Mouse (Mus musculus): ENCODE measurements at regions not wholly inside any gene's neighbourhood (a gene's known extent, or its start where the extent isn't known, plus 50 kb on each side); places are given as distances from the start of the nearest gene placed in this dataset.
"Not testable (repeated sequence)": the region's sequence is repeated elsewhere in the genome, so short reads cannot be mapped to it uniquely, and the experiment has no call there.

- ATAC-seq (ENCODE audit: insufficient number of reproducible peaks, low FRiP score, low TSS enrichment) = no peak
These were observed 76.7 kb upstream of the Try4 start for GRCm38 (mm10) chr6:41225382-41225781.

- ATAC-seq (ENCODE audit: insufficient number of reproducible peaks, low FRiP score, low TSS enrichment) = no peak
These were observed 83.7 kb upstream of the Try4 start for GRCm38 (mm10) chr6:41218415-41218814.

- ATAC-seq (ENCODE audit: insufficient number of reproducible peaks, low FRiP score, low TSS enrichment) = no peak
These were observed 86.2 kb upstream of the Try4 start for GRCm38 (mm10) chr6:41215857-41216256.

GRCm38 (mm10) chr6:41205864-41206263 is 96.2 kb upstream of the Try4 start:
- no peak for ATAC-seq (ENCODE audit: insufficient number of reproducible peaks, low FRiP score, low TSS enrichment)

GRCm38 (mm10) chr6:41202882-41203281 is 99.2 kb upstream of the Try4 start:
- ATAC-seq (ENCODE audit: insufficient number of reproducible peaks, low FRiP score, low TSS enrichment) = no peak

GRCm38 (mm10) chr6:41202302-41202701 is 99.8 kb upstream of the Try4 start:
- ATAC-seq (ENCODE audit: insufficient number of reproducible peaks, low FRiP score, low TSS enrichment) = no peak

GRCm38 (mm10) chr6:41194464-41194863 is 107.6 kb upstream of the Try4 start:
- ATAC-seq (ENCODE audit: insufficient number of reproducible peaks, low FRiP score, low TSS enrichment) = no peak

- no peak for ATAC-seq (ENCODE audit: insufficient number of reproducible peaks, low FRiP score, low TSS enrichment)
These were observed 110.2 kb upstream of the Try4 start for GRCm38 (mm10) chr6:41191734-41192326.

- no peak for ATAC-seq (ENCODE audit: insufficient number of reproducible peaks, low FRiP score, low TSS enrichment)
These were observed 113.2 kb upstream of the Try4 start for GRCm38 (mm10) chr6:41188910-41189309.

- ATAC-seq (ENCODE audit: insufficient number of reproducible peaks, low FRiP score, low TSS enrichment) = no peak
These were observed 114.1 kb upstream of the Try4 start for GRCm38 (mm10) chr6:41187966-41188365.

- ATAC-seq (ENCODE audit: insufficient number of reproducible peaks, low FRiP score, low TSS enrichment) = no peak
These were observed 123.2 kb upstream of the Try4 start for GRCm38 (mm10) chr6:41178896-41179295.

- ATAC-seq (ENCODE audit: insufficient number of reproducible peaks, low FRiP score, low TSS enrichment) = no peak
These were observed 124.0 kb upstream of the Try4 start for GRCm38 (mm10) chr6:41178019-41178418.

GRCm38 (mm10) chr6:41177152-41177551 is 124.9 kb upstream of the Try4 start:
- ATAC-seq (ENCODE audit: insufficient number of reproducible peaks, low FRiP score, low TSS enrichment) = no peak

- no peak for ATAC-seq (ENCODE audit: insufficient number of reproducible peaks, low FRiP score, low TSS enrichment)
These were observed 126.0 kb upstream of the Try4 start for GRCm38 (mm10) chr6:41176034-41176433.

- ATAC-seq (ENCODE audit: insufficient number of reproducible peaks, low FRiP score, low TSS enrichment) = no peak
These were observed 128.2 kb upstream of the 2210010C04Rik start for GRCm38 (mm10) chr6:41163491-41163890.

GRCm38 (mm10) chr6:41161693-41162092 is 126.4 kb upstream of the 2210010C04Rik start:
- ATAC-seq (ENCODE audit: insufficient number of reproducible peaks, low FRiP score, low TSS enrichment) = no peak

- ATAC-seq (ENCODE audit: insufficient number of reproducible peaks, low FRiP score, low TSS enrichment) = no peak
These were observed 116.8 kb upstream of the 2210010C04Rik start for GRCm38 (mm10) chr6:41152101-41152500.

- ATAC-seq (ENCODE audit: insufficient number of reproducible peaks, low FRiP score, low TSS enrichment) = no peak
These were observed 116.2 kb upstream of the 2210010C04Rik start for GRCm38 (mm10) chr6:41151542-41151941.

- no peak for ATAC-seq (ENCODE audit: insufficient number of reproducible peaks, low FRiP score, low TSS enrichment)
These were observed 105.6 kb upstream of the 2210010C04Rik start for GRCm38 (mm10) chr6:41140916-41141315.

- not testable (repeated sequence) for ATAC-seq (ENCODE audit: insufficient number of reproducible peaks, low FRiP score, low TSS enrichment)
These were observed 102.1 kb upstream of the 2210010C04Rik start for GRCm38 (mm10) chr6:41137401-41137777.

GRCm38 (mm10) chr6:41136717-41137400 is 101.5 kb upstream of the 2210010C04Rik start:
- peak; percentile 66; the same call in 1 of the 2 replicates for ATAC-seq (ENCODE audit: insufficient number of reproducible peaks, low FRiP score, low TSS enrichment)

- ATAC-seq (ENCODE audit: insufficient number of reproducible peaks, low FRiP score, low TSS enrichment) = no peak
These were observed 99.9 kb upstream of the 2210010C04Rik start for GRCm38 (mm10) chr6:41135160-41135559.

All from cerebellum, adult (tissue).